ENCODE assay signal across 20 mouse cellular contexts in the genomic region with DNA sequence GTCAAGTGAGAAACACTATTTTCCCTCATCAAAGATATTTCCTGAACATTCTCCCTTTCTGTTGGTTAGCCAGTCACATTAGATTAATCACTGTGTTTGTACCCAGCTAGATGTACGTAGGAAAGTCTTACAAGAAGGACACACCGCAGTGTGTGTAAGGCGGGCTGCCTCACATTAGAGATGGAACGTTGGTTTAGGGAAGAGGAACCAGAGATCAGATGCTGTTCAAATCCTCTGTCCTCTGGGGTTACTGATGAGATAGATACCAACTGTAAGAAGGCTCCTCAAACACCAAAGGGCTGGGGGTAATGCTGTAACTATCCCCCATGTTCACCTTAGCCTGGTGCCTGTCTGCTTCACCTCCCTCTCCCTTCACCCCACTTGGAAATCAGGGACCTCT. TPM values are rescaled to one million over a fixed set of nuclear protein-coding genes. Genes with fewer than 3 reads are reported as not detected.
"Had no signal": no experiment of that assay in that cellular context is flagged by ENCODE, and none has a peak within 500 bp of the region (broad histone marks: within the 10 kb centered on the region; RNA-seq: fewer than 3 reads in every experiment).

No protein-coding gene starts in this region.

- H3K36me3 ChIP-seq: neural tube, embryonic 13.5 days; neural tube, embryonic 15.5 days; stomach, embryonic 15.5 days had no signal

- H3K4me2 ChIP-seq: neural tube, embryonic 13.5 days; neural tube, embryonic 15.5 days; stomach, embryonic 15.5 days had no signal

- H3K27ac ChIP-seq: neural tube, embryonic 13.5 days; neural tube, embryonic 15.5 days; stomach, embryonic 15.5 days; stomach, postnatal 0 days had no signal

- H3K9ac ChIP-seq: neural tube, embryonic 13.5 days; neural tube, embryonic 15.5 days; stomach, embryonic 15.5 days had no signal

- H3K27me3 ChIP-seq: neural tube, embryonic 13.5 days; neural tube, embryonic 15.5 days; stomach, embryonic 15.5 days had no signal

- H3K9me3 ChIP-seq: neural tube, embryonic 13.5 days; neural tube, embryonic 15.5 days; stomach, embryonic 15.5 days had no signal

- H3K4me1 ChIP-seq: neural tube, embryonic 13.5 days; neural tube, embryonic 15.5 days; stomach, embryonic 15.5 days had no signal

- H3K4me3 ChIP-seq: neural tube, embryonic 13.5 days; neural tube, embryonic 15.5 days; stomach, embryonic 15.5 days had no signal

- DNase-seq: retina, postnatal 1 day; right cerebral cortex, adult 18-20 months; right cerebral cortex, postnatal 14 days; right cerebral cortex, postnatal 25 days; right cerebral cortex, postnatal 4 days; spleen, adult 18-20 months; thymus, adult 18-20 months; thymus, adult 2 months; thymus, postnatal 14 days; thymus, postnatal 25 days; thymus, postnatal 36 days; thymus, postnatal 4 days had no signal

RNA-seq across cellular contexts. Expression of a gene that starts 24.8 kb away (rescaled TPM):
- total RNA-seq: neutrophil, adult 5-6 weeks had no signal
- polyA plus RNA-seq: small intestine, adult 2 months; stomach, embryonic 14.5 days; testis, adult 2 months had no signal
